Mouse (Mus musculus): Measurements from ENCODE around the gene Fam149b. TPM values are rescaled to one million over a fixed set of nuclear protein-coding genes. Genes with fewer than 3 reads are reported as not detected.
"Not testable (repeated sequence)": the region's sequence is repeated elsewhere in the genome, so short reads cannot be mapped to it uniquely, and the experiment has no call there.

Gene Fam149b
- total RNA-seq (2012; rRNA removed) (15.8 and 16.7 TPM in 2 replicates), total RNA-seq (2014; rRNA removed) (19.3 and 21.9 TPM in 2 replicates), polyA plus RNA-seq (2012; ENCODE audit: insufficient read length, low read depth) (19.8 and 20.0 TPM in 2 replicates)

GRCm38 (mm10) chr14:20347991-20348541 is at the start of gene Fam149b, which contains the start of gene Ecd:
TSS of gene Fam149b (plus strand) at chr14:20348162.
TSS of gene Ecd (minus strand) at chr14:20348121.
- H3K9me3 ChIP-seq (replicated peaks; ENCODE audit: low read length), result no peaks in the 10 kb centered on the region
- TF ChIP-seq ZC3H11A (IDR thresholded peaks at IDR 0.05; ENCODE audit: low read depth, low read length) (no peak), MXI1 (IDR thresholded peaks at IDR 0.05; ENCODE audit: low read depth, low read length) (peak; percentile 93), ETS1 (conservative IDR thresholded peaks at IDR 0.05; ENCODE audit: low read depth, low read length) (no peak), IRF4 (IDR thresholded peaks at IDR 0.05; ENCODE audit: low read depth, low read length) (peak; percentile 80), CHD1 (IDR thresholded peaks at IDR 0.05; ENCODE audit: low read depth, low read length) (no peak), ELF1 (IDR thresholded peaks at IDR 0.05; ENCODE audit: low read depth, low read length) (peak; percentile 82), SMC3 (IDR thresholded peaks at IDR 0.05; ENCODE audit: low read depth, low read length) (peak; percentile 56), KAT2A (IDR thresholded peaks at IDR 0.05; ENCODE audit: insufficient replicate concordance, low read length) (peak; percentile 92; the same call in 1 of the 2 replicates), USF1 (IDR thresholded peaks at IDR 0.05; ENCODE audit: low read depth, low read length) (no peak), NELFE (IDR thresholded peaks at IDR 0.05; ENCODE audit: low read depth, low read length) (peak; percentile 81), RAD21 (IDR thresholded peaks at IDR 0.05; ENCODE audit: low read depth, low read length) (peak; percentile 60), MAX (IDR thresholded peaks at IDR 0.05; ENCODE audit: low read length) (peak; percentile 80; the same call in 1 of the 2 replicates), CHD2 (IDR thresholded peaks at IDR 0.05; ENCODE audit: low read length) (no peak), ZMIZ1 (IDR thresholded peaks at IDR 0.05; ENCODE audit: low read depth, low read length) (0 out of 2 replicates have a peak, but pooled peaks have one; percentile 51), MEF2A (IDR thresholded peaks at IDR 0.05; ENCODE audit: borderline replicate concordance, low read depth, low read length) (peak; percentile 77), TBP (conservative IDR thresholded peaks at IDR 0.05; ENCODE audit: low read depth, low read length) (peak; percentile 90), MYC (IDR thresholded peaks at IDR 0.05; ENCODE audit: low read depth, low read length) (peak; percentile 91), HCFC1 (IDR thresholded peaks at IDR 0.05; ENCODE audit: low read depth, low read length) (peak; percentile 95), TCF12 (IDR thresholded peaks at IDR 0.05; ENCODE audit: low read depth, low read length) (peak; percentile 96), E2F4 (IDR thresholded peaks at IDR 0.05; ENCODE audit: insufficient replicate concordance, low read depth, low read length) (no peak), POLR2AphosphoS2 (IDR thresholded peaks at IDR 0.05; ENCODE audit: low read depth, low read length) (peak; percentile 72; the same call in 1 of the 2 replicates), MAFK (IDR thresholded peaks at IDR 0.05; ENCODE audit: insufficient replicate concordance, low read length) (no peak), UBTF (IDR thresholded peaks at IDR 0.05; ENCODE audit: low read depth, low read length) (peak; percentile 93), SIN3A (IDR thresholded peaks at IDR 0.05; ENCODE audit: low read length) (peak; percentile 95), GABPA (IDR thresholded peaks at IDR 0.05; ENCODE audit: insufficient replicate concordance, low read depth, low read length) (peak; percentile 25; the same call in 1 of the 2 replicates), POLR2A (IDR thresholded peaks at IDR 0.05; ENCODE audit: low read depth, low read length) (peak; percentile 91), MAZ (IDR thresholded peaks at IDR 0.05; ENCODE audit: low read depth, low read length) (peak; percentile 80; the same call in 1 of the 2 replicates), CTCF (conservative IDR thresholded peaks at IDR 0.05 in 1 of 2, IDR thresholded peaks at IDR 0.05 in 1 of 2; ENCODE audit: low read depth in 2 of 2, low read length in 2 of 2) (peak in 1 of 2 experiments; percentile 81; a peak in 2 of 4 replicates), NRF1 (IDR thresholded peaks at IDR 0.05; ENCODE audit: low read depth, low read length) (peak; percentile 48; the same call in 1 of the 2 replicates)
- H3K9ac ChIP-seq (ENCODE audit: insufficient read depth, low read depth), result peak within 1 kb of the TSS; percentile 97
- DNase-seq (ENCODE audit: extremely low read depth), result peak; percentile 97
- peaks cover 16 to 49% of the 10 kb centered on the region in 2 experiments for H3K36me3 ChIP-seq (replicated peaks in 1 of 2; ENCODE audit: control insufficient read depth in 1 of 2, insufficient read depth in 1 of 2, low read length in 1 of 2)
- dilution Hi-C loops (cut with MboI; ENCODE audit: extremely low pct_ligation_motif_present, extremely low pct_unique_long_range_greater_than_20kb, low sequenced_read_pairs) (no loop called here), in situ Hi-C loops (cut with MboI; ENCODE audit: low pct_ligation_motif_present, low pct_unique_long_range_greater_than_20kb, low sequenced_read_pairs) (loop anchor here (5.0 kb wide), 2 partner anchors 39 to 84 kb away; partner anchors contain the start of gene Dnajc9)
- H3K27ac ChIP-seq (ENCODE audit: insufficient read depth, low read depth), result peak within 1 kb of the TSS; percentile 63
- no peaks in the 10 kb centered on the region for H3K27me3 ChIP-seq (replicated peaks)
- peak within 1 kb of the TSS; percentile 81 to 90 (median 88) for H3K4me3 ChIP-seq (replicated peaks in 1 of 3; ENCODE audit: low read depth in 2 of 3, low read length in 2 of 3, poor library complexity in 1 of 3)
- H3K79me2 ChIP-seq (replicated peaks; ENCODE audit: control insufficient read depth, extremely low read depth, insufficient read depth, poor library complexity, severe bottlenecking), result peaks cover 31% of the 10 kb centered on the region
- H3K4me2 ChIP-seq (ENCODE audit: insufficient read depth, low read depth, poor library complexity, severe bottlenecking), result peak within 1 kb of the TSS; percentile 95
- peaks cover 8 to 32% of the 10 kb centered on the region in 2 experiments; a peak in 3 of 4 replicates for H3K4me1 ChIP-seq (ENCODE audit: control insufficient read depth in 1 of 2, insufficient read depth in 2 of 2)

DNA sequence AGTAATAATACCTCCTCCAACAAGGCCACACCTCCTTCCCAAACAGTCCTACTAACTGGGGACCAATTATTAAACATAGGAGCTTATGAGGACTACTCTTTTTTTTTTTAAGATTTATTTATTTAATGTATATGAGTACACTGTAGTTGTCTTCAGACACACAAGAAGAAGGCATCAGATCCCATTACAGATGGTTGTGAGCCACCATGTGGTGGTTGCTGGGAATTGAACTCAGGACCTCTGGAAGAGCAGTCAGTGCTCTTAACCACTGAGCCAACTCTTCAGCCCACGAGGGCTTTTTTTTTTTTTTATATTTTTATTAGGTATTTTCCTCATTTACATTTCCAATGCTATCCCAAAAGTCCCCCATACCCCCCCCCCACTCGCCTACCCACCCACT is 42.9 kb upstream of the Fam149b start:
- H3K4me2 ChIP-seq (ENCODE audit: insufficient read depth, low read depth, poor library complexity, severe bottlenecking); H3K27me3 ChIP-seq (replicated peaks); H3K4me1 ChIP-seq (ENCODE audit: control insufficient read depth in 1 of 2, insufficient read depth in 2 of 2); H3K9ac ChIP-seq (ENCODE audit: insufficient read depth, low read depth); dilution Hi-C loops (cut with MboI; ENCODE audit: extremely low pct_ligation_motif_present, extremely low pct_unique_long_range_greater_than_20kb, low sequenced_read_pairs); in situ Hi-C loops (cut with MboI; ENCODE audit: low pct_ligation_motif_present, low pct_unique_long_range_greater_than_20kb, low sequenced_read_pairs); H3K9me3 ChIP-seq (replicated peaks; ENCODE audit: low read length); H3K4me3 ChIP-seq (replicated peaks in 1 of 3; ENCODE audit: low read depth in 2 of 3, low read length in 2 of 3, poor library complexity in 1 of 3); H3K79me2 ChIP-seq (replicated peaks; ENCODE audit: control insufficient read depth, extremely low read depth, insufficient read depth, poor library complexity, severe bottlenecking); H3K27ac ChIP-seq (ENCODE audit: insufficient read depth, low read depth); DNase-seq (ENCODE audit: extremely low read depth): not testable (repeated sequence)
- peaks cover 21 to 53% of the 10 kb centered on the region in 2 experiments for H3K36me3 ChIP-seq (replicated peaks in 1 of 2; ENCODE audit: control insufficient read depth in 1 of 2, insufficient read depth in 1 of 2, low read length in 1 of 2)

All from CH12.LX (cell line).